Mouse (Mus musculus): ENCODE data around the gene Susd1. TPM values are rescaled to one million over a fixed set of nuclear protein-coding genes. Genes with fewer than 3 reads are reported as not detected.

The Susd1 gene
- total and polyA plus RNA-seq, 3 experiments: 49.0 to 180 (median 67.6) TPM

GRCm38 (mm10) chr4:59447296-59447695 lies 8.9 kb upstream of the Susd1 start:
- Histone ChIP-seq H3K4me1 (ENCODE audit: control insufficient read depth in 1 of 2, insufficient read depth in 2 of 2, low read length in 2 of 2) (peaks cover 12 to 16% of the 10 kb centered on the region in 2 experiments), H3K9me3 (replicated peaks; ENCODE audit: insufficient read depth, low read length) (no peaks in the 10 kb centered on the region), H3K9ac (ENCODE audit: control insufficient read depth, low read depth, low read length, poor library complexity, severe bottlenecking) (no peak overlapping the region), H3K27ac (ENCODE audit: control insufficient read depth, low read depth, low read length) (no peak overlapping the region), H3K36me3 (ENCODE audit: control insufficient read depth in 1 of 2, insufficient read depth in 2 of 2, low read length in 2 of 2) (peaks cover 0 to 13% of the 10 kb centered on the region in 2 experiments; a peak in 2 of 4 replicates), H3K4me3 (ENCODE audit: control insufficient read depth in 1 of 2, insufficient read depth in 1 of 2, low read depth in 2 of 2, low read length in 2 of 2) (no peak overlapping the region), H3K79me2 (ENCODE audit: control insufficient read depth, insufficient read depth, low read length, poor library complexity) (no peaks in the 10 kb centered on the region), H3K27me3 (ENCODE audit: control insufficient read depth in 1 of 2, insufficient read depth in 2 of 2, low read length in 2 of 2) (no peaks in the 10 kb centered on the region)
- DNase-seq (ENCODE audit: low read depth, low spot score): no peak
- no peak for TF ChIP-seq HCFC1 (IDR thresholded peaks at IDR 0.05; ENCODE audit: low read depth, low read length)
- TF ChIP-seq MAZ (IDR thresholded peaks at IDR 0.05; ENCODE audit: low read depth, low read length): no peak
- TF ChIP-seq USF2 (IDR thresholded peaks at IDR 0.05; ENCODE audit: borderline replicate concordance in 1 of 2, insufficient read depth in 1 of 2, low read depth in 1 of 2, low read length in 2 of 2): no peak
- TF ChIP-seq MYB (IDR thresholded peaks at IDR 0.05; ENCODE audit: low read depth, low read length): no peak
- no peak for TF ChIP-seq USF1 (IDR thresholded peaks at IDR 0.05; ENCODE audit: low read depth, low read length)
- no peak for TF ChIP-seq KAT2A (conservative IDR thresholded peaks at IDR 0.05; ENCODE audit: low read depth, low read length)
- TF ChIP-seq ELF1 (IDR thresholded peaks at IDR 0.05; ENCODE audit: low read depth, low read length): no peak

GRCm38 (mm10) chr4:59445516-59445915 lies 7.1 kb upstream of the Susd1 start:
- TF ChIP-seq MAZ (IDR thresholded peaks at IDR 0.05; ENCODE audit: low read depth, low read length): no peak
- 0 out of 2 replicates have a peak, but pooled peaks have one; percentile 4 for TF ChIP-seq TCF12 (IDR thresholded peaks at IDR 0.05; ENCODE audit: low read depth, low read length)
- TF ChIP-seq KAT2A (conservative IDR thresholded peaks at IDR 0.05; ENCODE audit: low read depth, low read length): no peak
- TF ChIP-seq RCOR1 (IDR thresholded peaks at IDR 0.05; ENCODE audit: low read depth, low read length): no peak
- peak; percentile 40 for TF ChIP-seq ETS1 (IDR thresholded peaks at IDR 0.05; ENCODE audit: low read depth, low read length)
- TF ChIP-seq ELF1 (IDR thresholded peaks at IDR 0.05; ENCODE audit: low read depth, low read length): 0 out of 2 replicates have a peak, but pooled peaks have one; percentile 10
- Histone ChIP-seq H3K27ac (ENCODE audit: control insufficient read depth, low read depth, low read length) (no peak overlapping the region), H3K36me3 (ENCODE audit: control insufficient read depth in 1 of 2, insufficient read depth in 2 of 2, low read length in 2 of 2) (peaks cover 0 to 15% of the 10 kb centered on the region in 2 experiments; a peak in 2 of 4 replicates), H3K27me3 (ENCODE audit: control insufficient read depth in 1 of 2, insufficient read depth in 2 of 2, low read length in 2 of 2) (no peaks in the 10 kb centered on the region), H3K4me1 (ENCODE audit: control insufficient read depth in 1 of 2, insufficient read depth in 2 of 2, low read length in 2 of 2) (peaks cover 15 to 21% of the 10 kb centered on the region in 2 experiments), H3K9me3 (replicated peaks; ENCODE audit: insufficient read depth, low read length) (no peaks in the 10 kb centered on the region), H3K9ac (ENCODE audit: control insufficient read depth, low read depth, low read length, poor library complexity, severe bottlenecking) (no peak overlapping the region), H3K4me3 (ENCODE audit: control insufficient read depth in 1 of 2, insufficient read depth in 1 of 2, low read depth in 2 of 2, low read length in 2 of 2) (no peak overlapping the region), H3K79me2 (ENCODE audit: control insufficient read depth, insufficient read depth, low read length, poor library complexity) (no peaks in the 10 kb centered on the region)
- DNase-seq (ENCODE audit: low read depth, low spot score): no peak

- peaks cover 17 to 22% of the 10 kb centered on the region in 2 experiments for H3K4me1 ChIP-seq (ENCODE audit: control insufficient read depth in 1 of 2, insufficient read depth in 2 of 2, low read length in 2 of 2)
- no peak overlapping the region for H3K27ac ChIP-seq (ENCODE audit: control insufficient read depth, low read depth, low read length)
- H3K4me3 ChIP-seq (ENCODE audit: control insufficient read depth in 1 of 2, insufficient read depth in 1 of 2, low read depth in 2 of 2, low read length in 2 of 2): no peak overlapping the region
- TF ChIP-seq TCF12 (IDR thresholded peaks at IDR 0.05; ENCODE audit: low read depth, low read length) (no peak), TBP (IDR thresholded peaks at IDR 0.05; ENCODE audit: low read depth, low read length) (no peak), NRF1 (IDR thresholded peaks at IDR 0.05; ENCODE audit: insufficient read depth, low read depth, low read length, poor library complexity, severe bottlenecking) (no peak), CHD2 (IDR thresholded peaks at IDR 0.05; ENCODE audit: low read length) (no peak), GABPA (IDR thresholded peaks at IDR 0.05; ENCODE audit: low read depth, low read length) (no peak), NELFE (IDR thresholded peaks at IDR 0.05; ENCODE audit: low read depth, low read length) (no peak), E2F4 (IDR thresholded peaks at IDR 0.05; ENCODE audit: borderline replicate concordance, low read depth, low read length) (no peak), MAX (IDR thresholded peaks at IDR 0.05; ENCODE audit: low read length) (no peak)
- peaks cover 0 to 16% of the 10 kb centered on the region in 2 experiments; a peak in 2 of 4 replicates for H3K36me3 ChIP-seq (ENCODE audit: control insufficient read depth in 1 of 2, insufficient read depth in 2 of 2, low read length in 2 of 2)
- no peak for DNase-seq (ENCODE audit: low read depth, low spot score)
- H3K27me3 ChIP-seq (ENCODE audit: control insufficient read depth in 1 of 2, insufficient read depth in 2 of 2, low read length in 2 of 2): no peaks in the 10 kb centered on the region
- H3K9me3 ChIP-seq (replicated peaks; ENCODE audit: insufficient read depth, low read length): no peaks in the 10 kb centered on the region
- H3K79me2 ChIP-seq (ENCODE audit: control insufficient read depth, insufficient read depth, low read length, poor library complexity): no peaks in the 10 kb centered on the region
- H3K9ac ChIP-seq (ENCODE audit: control insufficient read depth, low read depth, low read length, poor library complexity, severe bottlenecking): no peak overlapping the region
Observed at GRCm38 (mm10) chr4:59444994-59445393, 6.6 kb upstream of the Susd1 start.

All from MEL (cell line).